Mouse (Mus musculus) stomach, embryonic 14.5 days (tissue): ENCODE results near the gene Serpina3k. TPM values are rescaled to one million over a fixed set of nuclear protein-coding genes. Genes with fewer than 3 reads are reported as not detected.

Experiments
- polyA plus RNA-seq: library from polyadenylated mRNA; unstranded; fragments of >200 nt; fragmentation: Nextera tagmentation; extraction: Ambion mirVana; gene quantifications from 2 replicates; pipeline ENCODE4 v1.2.1, GENCODE M21; 2014

Serpina3k gene
- polyA plus RNA-seq, 1 experiment from 2014 or later = not detected

Other genes starting within 250 kb of the Serpina3k start
- gene Serpina5, start 237.4 kb upstream of the Serpina3k start, polyA plus RNA-seq = not detected in 2 replicates
- gene Serpina3a, start 225.8 kb upstream of the Serpina3k start, polyA plus RNA-seq = not detected in 2 replicates
- 0.19 TPM in 1 of 2 replicates, not detected in the other for gene Serpina3b, start 210.5 kb upstream of the Serpina3k start, polyA plus RNA-seq
- gene Serpina3c, start 184.6 kb upstream of the Serpina3k start, polyA plus RNA-seq = not detected in 2 replicates
- 0.23 TPM in 1 of 2 replicates, not detected in the other for gene Serpina3f, start 123.9 kb upstream of the Serpina3k start, polyA plus RNA-seq
- 0.97 and 1.3 TPM in 2 replicates for gene Serpina3g, start 102.2 kb upstream of the Serpina3k start, polyA plus RNA-seq
- gene Serpina3i, start 75.4 kb upstream of the Serpina3k start, polyA plus RNA-seq = not detected in 2 replicates
- gene Serpina3j, start 23.9 kb upstream of the Serpina3k start, polyA plus RNA-seq = not detected in 2 replicates
- gene Serpina3m, start within 50 bp of the Serpina3k start, polyA plus RNA-seq = not detected in 2 replicates
- not detected in 2 replicates for gene Serpina3n, start 68.2 kb downstream of the Serpina3k start, polyA plus RNA-seq
- gene Gsc, start 134.8 kb downstream of the Serpina3k start, polyA plus RNA-seq = 1.7 and 1.9 TPM in 2 replicates